Mouse (Mus musculus) forebrain, embryonic 11.5 days (tissue): Measurements from ENCODE around the gene Msln. TPM values are rescaled to one million over a fixed set of nuclear protein-coding genes. Genes with fewer than 3 reads are reported as not detected.
A peak's percentile ranks its signal among the peaks of the same experiment; 100 is the strongest.

Experiments used
- ATAC-seq: fragments of 200-750 bp; cut with Nextera tagmentation; replicated peaks from 2 replicates; pipeline ENCODE4 v1.8.0; 2017; ENCODE audit warnings: moderate TSS enrichment; ENCODE audit not compliant: low FRiP score
- DNase-seq: peaks from one replicate; pipeline ENCODE4 v3.0.0-alpha.2; 2017; ENCODE audit warnings: low spot score
- H3K27ac ChIP-seq: fragments of 300-500 bp; sonication (generic); 2 replicates; pipeline ENCODE4 v1.5.1; 2014; ENCODE audit warnings: low read depth, low read length
- H3K27me3 ChIP-seq: fragments of 300-500 bp; sonication (generic); 2 replicates; pipeline ENCODE4 v1.6.1; 2014; ENCODE audit warnings: mild to moderate bottlenecking, low read length, mixed read lengths; ENCODE audit not compliant: control insufficient read depth, insufficient read depth
- H3K36me3 ChIP-seq: fragments of 300-500 bp; sonication (generic); 2 replicates; pipeline ENCODE4 v1.6.1; 2014; ENCODE audit warnings: mild to moderate bottlenecking, low read length, moderate library complexity, mixed read lengths; ENCODE audit not compliant: control insufficient read depth, insufficient read depth
- H3K4me1 ChIP-seq: fragments of 300-500 bp; sonication (generic); replicated peaks from 2 replicates; pipeline ENCODE4 v1.6.1; 2014; ENCODE audit warnings: low read length, mixed read lengths; ENCODE audit not compliant: control insufficient read depth, insufficient read depth
- H3K4me2 ChIP-seq: fragments of 300-500 bp; sonication (generic); 2 replicates; pipeline ENCODE4 v1.6.1; 2014; ENCODE audit warnings: low read depth, mild to moderate bottlenecking, low read length, moderate library complexity, mixed read lengths; ENCODE audit not compliant: severe bottlenecking
- H3K4me3 ChIP-seq: fragments of 300-500 bp; sonication (generic); 2 replicates; pipeline ENCODE4 v1.5.1; 2014; ENCODE audit warnings: low read depth, low read length
- H3K9ac ChIP-seq: fragments of 300-500 bp; sonication (generic); 2 replicates; pipeline ENCODE4 v1.6.1; 2014; ENCODE audit warnings: low read length
- H3K9me3 ChIP-seq: fragments of 300-500 bp; sonication (generic); 2 replicates; pipeline ENCODE4 v1.6.1; 2016; ENCODE audit warnings: low read length, mixed read lengths; ENCODE audit not compliant: control insufficient read depth
- WGBS: fragments of 180-500 bp; shearing (Covaris S2); extraction: QIAGEN DNeasy Blood & Tissue Kit; methylation state at CpG from one replicate; pipeline ENCODE4 v1.1.7; 2014; 5-methylcytosine and 5-hydroxymethylcytosine counted together
- polyA plus RNA-seq: library from polyadenylated mRNA; unstranded; fragments of >200 nt; fragmentation: Nextera tagmentation; extraction: Ambion mirVana; gene quantifications from 2 replicates; pipeline ENCODE4 v1.2.1, GENCODE M21; 2014

The Msln gene
- polyA plus RNA-seq, 1 experiment from 2014 or later = not detected

GRCm38 (mm10) chr17:25725264-25725663 lies 28.9 kb downstream of the Msln start:
- 84% methylated on average over 6 of the region's 6 CpGs for WGBS
- Histone ChIP-seq H3K4me1 (peaks cover 17% of the 10 kb centered on the region), H3K4me2 (no peak overlapping the region), H3K36me3 (no peaks in the 10 kb centered on the region; the same call in 1 of the 2 replicates), H3K4me3 (no peak overlapping the region), H3K9ac (no peak overlapping the region), H3K27me3 (no peaks in the 10 kb centered on the region), H3K9me3 (no peaks in the 10 kb centered on the region), H3K27ac (no peak overlapping the region)
- ATAC-seq (no peak), DNase-seq (no peak)

- Histone ChIP-seq H3K9me3 (no peaks in the 10 kb centered on the region), H3K4me3 (no peak overlapping the region), H3K9ac (no peak overlapping the region), H3K36me3 (no peaks in the 10 kb centered on the region; the same call in 1 of the 2 replicates), H3K27me3 (no peaks in the 10 kb centered on the region), H3K4me1 (peaks cover 17% of the 10 kb centered on the region), H3K4me2 (no peak overlapping the region), H3K27ac (no peak overlapping the region)
- ATAC-seq (no peak), DNase-seq (no peak)
- 76% methylated on average over 7 of the region's 7 CpGs for WGBS
Observed at GRCm38 (mm10) chr17:25723919-25724318, 30.3 kb downstream of the Msln start.

DNA sequence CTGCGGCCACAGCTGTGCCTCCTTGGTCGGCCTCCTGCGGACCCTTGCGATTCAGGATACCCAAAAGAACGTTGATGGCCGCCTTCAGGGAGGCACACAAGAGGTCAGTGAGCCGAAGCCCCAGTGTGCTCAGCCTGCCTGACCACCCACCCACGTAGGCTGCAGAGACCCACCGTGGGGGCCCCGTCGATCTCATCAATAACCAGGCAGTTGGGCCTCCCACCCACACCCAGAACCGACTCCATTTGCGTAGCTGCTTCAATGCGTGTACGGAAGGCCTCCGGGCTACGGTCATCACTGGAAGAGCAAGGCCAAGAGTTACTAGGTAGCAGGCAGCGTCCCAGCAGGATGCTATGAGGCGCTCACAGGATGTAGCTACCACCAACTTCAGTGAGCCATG lies 30.7 kb downstream of the Msln start:
- no peaks in the 10 kb centered on the region; the same call in 1 of the 2 replicates for H3K36me3 ChIP-seq
- H3K4me2 ChIP-seq = no peak overlapping the region
- ATAC-seq (no peak), DNase-seq (no peak)
- H3K27ac ChIP-seq = no peak overlapping the region
- 98% methylated on average over 19 of the region's 19 CpGs for WGBS
- H3K9me3 ChIP-seq = no peaks in the 10 kb centered on the region
- H3K4me3 ChIP-seq = no peak overlapping the region
- no peaks in the 10 kb centered on the region; the same call in 1 of the 2 replicates for H3K27me3 ChIP-seq
- H3K4me1 ChIP-seq = peaks cover 17% of the 10 kb centered on the region
- H3K9ac ChIP-seq = no peak overlapping the region

DNA sequence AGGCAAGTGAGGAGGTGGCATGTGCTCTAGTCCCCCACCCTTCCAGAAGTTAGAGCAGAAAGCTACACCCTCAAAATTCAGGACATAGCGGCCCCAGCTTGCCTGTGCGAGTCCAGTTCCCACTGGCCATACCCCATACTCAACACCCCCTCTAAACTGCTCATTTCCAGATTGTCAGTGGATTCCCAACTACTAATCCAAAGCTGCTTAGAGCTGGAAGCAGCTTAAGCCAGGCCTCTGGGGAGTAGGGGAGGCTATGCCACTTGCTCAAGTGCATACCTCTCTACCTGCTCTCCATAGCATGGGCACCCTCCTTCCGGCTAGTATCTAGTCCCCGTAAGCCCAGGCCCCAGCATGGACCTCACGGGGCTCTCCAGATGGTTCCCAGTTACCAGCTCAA lies 32.7 kb downstream of the Msln start:
- DNase-seq (no peak), ATAC-seq (no peak)
- WGBS = 92% methylated on average over 5 of the region's 5 CpGs
- no peak overlapping the region for H3K4me3 ChIP-seq
- H3K9me3 ChIP-seq = no peaks in the 10 kb centered on the region
- no peak overlapping the region for H3K4me2 ChIP-seq
- H3K4me1 ChIP-seq = peaks cover 19% of the 10 kb centered on the region; the same call in 1 of the 2 replicates
- H3K9ac ChIP-seq = no peak overlapping the region
- H3K36me3 ChIP-seq = no peaks in the 10 kb centered on the region; the same call in 1 of the 2 replicates
- no peak overlapping the region for H3K27ac ChIP-seq
- H3K27me3 ChIP-seq = peaks cover 18% of the 10 kb centered on the region

GRCm38 (mm10) chr17:25717691-25718090 lies 36.5 kb downstream of the Msln start:
- Histone ChIP-seq H3K9me3 (no peaks in the 10 kb centered on the region), H3K4me3 (peak overlapping the region; percentile 27), H3K4me1 (peaks cover 12% of the 10 kb centered on the region; the same call in 1 of the 2 replicates), H3K36me3 (no peaks in the 10 kb centered on the region; the same call in 1 of the 2 replicates), H3K27me3 (peaks cover 24% of the 10 kb centered on the region), H3K9ac (peak overlapping the region; percentile 44), H3K27ac (no peak overlapping the region), H3K4me2 (peak overlapping the region; percentile 53)
- 16% methylated on average over 6 of the region's 6 CpGs for WGBS
- ATAC-seq = peak; percentile 44; the same call in 1 of the 2 replicates
- no peak for DNase-seq

DNA sequence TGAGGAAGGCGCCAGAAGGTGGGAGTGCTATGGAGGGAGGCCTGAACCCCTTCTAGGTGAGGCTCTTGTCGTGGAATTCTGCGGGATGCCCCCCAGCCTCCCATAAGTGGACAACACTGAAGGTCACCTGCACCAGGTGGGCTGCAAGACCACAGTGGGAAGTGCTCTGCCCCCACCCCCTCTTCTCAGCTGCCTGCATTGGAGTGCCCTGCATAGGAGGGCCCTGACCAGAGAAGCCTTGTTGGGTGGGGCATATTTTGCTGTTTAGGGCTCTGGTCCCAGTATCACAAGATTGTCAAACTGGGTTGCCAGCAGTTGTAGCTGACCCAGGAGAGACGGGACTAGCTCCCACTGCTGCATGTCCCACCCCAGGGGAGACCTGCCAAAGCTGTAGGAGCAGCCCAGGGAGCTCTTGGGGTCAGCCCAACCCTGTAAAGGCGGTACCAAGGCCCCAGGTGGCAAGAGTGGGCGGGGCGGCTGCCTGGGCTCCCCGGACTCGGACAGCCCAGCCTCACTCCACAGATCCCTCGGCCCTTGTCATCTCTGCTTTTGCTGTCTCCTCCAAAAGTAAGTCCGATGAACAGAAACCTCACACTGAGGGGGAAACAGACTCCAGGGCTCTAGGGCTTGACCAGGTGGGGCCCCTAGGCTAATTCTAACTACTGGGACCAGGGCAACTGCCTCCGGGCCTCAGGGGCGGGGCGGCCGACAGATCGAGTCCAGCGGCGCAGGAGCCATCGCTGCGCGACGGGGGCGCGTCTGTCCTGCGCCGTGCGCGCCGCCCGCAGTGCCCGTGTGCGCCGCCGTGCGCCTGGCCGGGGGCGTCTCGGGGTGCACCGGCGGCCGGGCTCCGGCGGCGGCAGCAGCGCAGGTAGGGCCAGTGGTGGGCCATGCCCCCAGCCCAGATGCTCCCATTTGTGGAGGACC lies 37.2 kb downstream of the Msln start, which contains the start of gene Gng13:
Gene Gng13 (plus strand): TSS at position 461 of the 927 bp plus-strand sequence.
- peaks cover 12% of the 10 kb centered on the region; the same call in 1 of the 2 replicates for H3K4me1 ChIP-seq
- H3K36me3 ChIP-seq = no peaks in the 10 kb centered on the region; the same call in 1 of the 2 replicates
- H3K9me3 ChIP-seq = no peaks in the 10 kb centered on the region
- H3K27me3 ChIP-seq = peaks cover 24% of the 10 kb centered on the region
- H3K4me2 ChIP-seq = peak within 1 kb of the TSS; percentile 53
- DNase-seq = no peak
- ATAC-seq = peak; percentile 15; the same call in 1 of the 2 replicates
- peak within 1 kb of the TSS; percentile 44 for H3K9ac ChIP-seq
- H3K27ac ChIP-seq = no peak within 1 kb of the TSS
- H3K4me3 ChIP-seq = peak within 1 kb of the TSS; percentile 27
- 2% methylated on average over 45 of the region's 45 CpGs for WGBS

- DNase-seq (peak; percentile 56), ATAC-seq (no peak)
- no peak overlapping the region for H3K4me2 ChIP-seq
- no peak overlapping the region for H3K4me3 ChIP-seq
- H3K4me1 ChIP-seq = peaks cover 12% of the 10 kb centered on the region; the same call in 1 of the 2 replicates
- no peak overlapping the region for H3K27ac ChIP-seq
- WGBS = 4% methylated on average over 6 of the region's 6 CpGs
- H3K9me3 ChIP-seq = no peaks in the 10 kb centered on the region
- H3K27me3 ChIP-seq = peaks cover 24% of the 10 kb centered on the region
- no peak overlapping the region for H3K9ac ChIP-seq
- H3K36me3 ChIP-seq = no peaks in the 10 kb centered on the region; the same call in 1 of the 2 replicates
Observed at GRCm38 (mm10) chr17:25716130-25716529, 38.0 kb downstream of the Msln start.

DNA sequence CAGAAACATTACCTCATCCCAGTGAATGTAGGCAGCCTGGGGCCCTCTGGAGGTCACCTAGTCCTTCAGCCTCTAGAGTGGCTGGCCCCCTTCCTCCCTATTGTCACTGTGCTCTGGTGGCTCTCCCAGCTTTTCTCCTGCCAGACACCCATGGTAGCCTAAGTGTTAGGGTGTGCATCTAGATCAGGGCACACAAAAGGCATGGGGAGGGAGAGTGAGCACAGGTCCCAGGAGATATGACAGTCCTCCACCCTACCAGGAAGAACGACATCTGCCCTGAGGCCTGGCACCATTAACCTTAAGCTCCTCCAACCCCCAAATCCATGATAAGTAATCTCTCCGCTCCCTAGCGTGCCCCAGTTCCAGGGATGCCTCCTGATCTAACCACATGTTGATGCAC lies 38.6 kb downstream of the Msln start:
- Histone ChIP-seq H3K4me2 (no peak overlapping the region), H3K27me3 (peaks cover 24% of the 10 kb centered on the region), H3K4me3 (no peak overlapping the region), H3K4me1 (peaks cover 12% of the 10 kb centered on the region; the same call in 1 of the 2 replicates), H3K27ac (no peak overlapping the region), H3K9ac (no peak overlapping the region), H3K36me3 (no peaks in the 10 kb centered on the region; the same call in 1 of the 2 replicates), H3K9me3 (no peaks in the 10 kb centered on the region)
- DNase-seq (peak; percentile 46), ATAC-seq (no peak)
- WGBS = 52% methylated on average over 3 of the region's 3 CpGs
